Mouse (Mus musculus) right cerebral cortex, adult 2 months (tissue): ENCODE measurements at regions not wholly inside any gene's neighbourhood (a gene's known extent, or its start where the extent isn't known, plus 50 kb on each side); places are given as distances from the start of the nearest gene placed in this dataset.

Experiments
- DNase-seq, 2 experiments: peaks; one replicate each; pipeline ENCODE4 v3.0.0; 2021 to 2022; ENCODE audit warnings: low spot score in 2 of 2

- peak; percentile 69 for DNase-seq
These were observed 169.2 kb upstream of the Cxcl12 start for GRCm38 (mm10) chr6:116998948-116999682.

- DNase-seq, result no peak
These were observed 168.4 kb upstream of the Cxcl12 start for GRCm38 (mm10) chr6:116999940-117000339.

GRCm38 (mm10) chr6:117000951-117001725 lies 167.2 kb upstream of the Cxcl12 start:
- no peak for DNase-seq

GRCm38 (mm10) chr6:117012621-117013020 lies 155.7 kb upstream of the Cxcl12 start:
- DNase-seq, result no peak

DNA sequence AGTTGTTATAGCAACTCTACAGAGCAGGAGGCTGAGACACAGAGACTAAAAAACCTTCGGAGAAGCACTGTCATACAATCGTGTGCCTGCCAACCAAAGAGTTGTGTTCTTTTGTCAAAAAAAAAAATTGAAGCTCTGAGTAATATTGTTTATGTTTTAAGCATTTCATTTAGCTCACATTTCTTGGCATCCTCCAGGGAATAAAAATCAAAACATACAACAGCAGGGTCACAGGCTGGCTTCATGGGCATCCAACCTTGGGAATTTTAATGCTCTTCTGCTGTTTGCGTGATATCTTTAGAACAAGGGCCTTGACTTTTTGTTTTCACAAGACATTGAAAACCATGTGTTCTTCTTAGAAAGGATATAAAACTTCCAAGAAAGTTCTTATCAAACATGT lies 152.9 kb upstream of the Cxcl12 start:
- DNase-seq, result no peak

GRCm38 (mm10) chr6:117021851-117022250 lies 146.5 kb upstream of the Cxcl12 start:
- no peak for DNase-seq

DNA sequence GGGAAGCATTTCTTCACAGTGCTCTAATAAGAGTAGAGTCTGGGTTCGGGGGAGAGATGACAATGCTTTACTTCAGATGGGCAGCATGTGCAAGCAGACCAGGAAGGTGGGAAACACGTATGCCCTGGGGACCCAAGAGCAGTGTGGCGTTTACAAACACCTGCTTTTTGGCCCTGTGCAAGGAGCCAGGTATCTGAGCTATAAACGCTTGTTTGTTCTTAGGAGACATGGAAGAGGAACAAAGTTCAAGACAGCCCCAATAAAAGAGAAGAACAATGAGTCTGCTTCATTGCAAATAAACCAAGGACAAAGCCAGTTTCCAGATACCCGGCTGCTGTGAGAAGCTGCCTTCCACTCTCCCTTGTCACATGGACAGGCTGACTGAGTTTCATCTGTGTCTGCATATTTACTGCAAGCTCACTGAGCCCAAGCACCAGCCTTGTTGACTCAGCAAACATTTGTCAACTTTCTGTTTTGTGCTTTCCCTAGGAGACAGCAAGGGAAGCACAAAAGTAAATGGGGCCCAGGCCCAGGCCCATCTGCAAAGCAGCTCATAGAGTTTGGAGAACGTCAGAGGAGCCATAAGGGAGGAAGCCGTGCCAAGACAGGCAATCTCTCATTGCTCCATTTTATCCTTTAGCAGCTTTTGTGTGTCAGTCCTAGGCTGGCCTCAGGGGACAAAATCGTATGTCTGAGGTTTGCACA lies 136.1 kb upstream of the Cxcl12 start:
- no peak for DNase-seq

- DNase-seq, result no peak
These were observed 124.6 kb upstream of the Cxcl12 start for GRCm38 (mm10) chr6:117043744-117044143.

- DNase-seq, result no peak
These were observed 118.8 kb upstream of the Cxcl12 start for GRCm38 (mm10) chr6:117049459-117050010.

GRCm38 (mm10) chr6:117060688-117061087 lies 107.6 kb upstream of the Cxcl12 start:
- no peak for DNase-seq

DNA sequence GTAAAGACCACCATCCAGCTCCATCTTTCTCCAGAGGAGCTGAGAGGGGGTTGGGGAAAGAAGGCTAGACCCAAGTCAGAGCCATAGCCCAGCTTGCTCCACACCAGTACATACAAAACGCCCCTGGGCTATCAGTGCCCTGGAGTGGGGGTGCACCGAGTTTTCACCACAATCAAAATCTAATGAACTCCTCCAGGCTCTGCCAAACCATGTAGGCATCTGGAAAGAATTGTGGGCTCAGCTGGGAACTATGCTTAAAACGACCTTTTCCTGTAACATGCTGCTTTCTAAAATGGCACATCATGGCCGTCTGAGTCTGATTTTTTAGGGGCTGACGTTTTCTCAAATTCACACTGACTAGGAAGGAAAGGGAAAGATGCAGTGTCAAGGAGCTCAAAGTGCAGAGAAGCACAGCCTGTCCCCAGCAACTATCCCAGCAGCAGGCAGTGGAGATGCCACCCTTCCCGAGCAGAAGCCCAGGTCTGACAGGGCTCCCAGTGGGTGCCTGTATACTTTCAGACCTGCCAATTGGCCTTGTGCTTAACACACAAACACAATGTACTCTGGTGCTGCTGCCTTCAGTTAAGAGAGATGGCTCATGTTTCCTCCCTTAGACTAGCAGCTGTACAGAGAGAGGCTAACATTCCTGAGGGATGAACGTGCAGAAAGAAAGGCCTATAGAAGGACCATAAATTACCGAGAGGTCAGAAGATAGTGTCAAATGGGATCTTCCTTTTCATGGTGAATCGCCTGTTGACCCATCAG lies 100.6 kb upstream of the Cxcl12 start:
- no peak for DNase-seq

- DNase-seq, result peak; percentile 79 to 81
These were observed 97.0 kb upstream of the Cxcl12 start for GRCm38 (mm10) chr6:117071311-117071710.

DNA sequence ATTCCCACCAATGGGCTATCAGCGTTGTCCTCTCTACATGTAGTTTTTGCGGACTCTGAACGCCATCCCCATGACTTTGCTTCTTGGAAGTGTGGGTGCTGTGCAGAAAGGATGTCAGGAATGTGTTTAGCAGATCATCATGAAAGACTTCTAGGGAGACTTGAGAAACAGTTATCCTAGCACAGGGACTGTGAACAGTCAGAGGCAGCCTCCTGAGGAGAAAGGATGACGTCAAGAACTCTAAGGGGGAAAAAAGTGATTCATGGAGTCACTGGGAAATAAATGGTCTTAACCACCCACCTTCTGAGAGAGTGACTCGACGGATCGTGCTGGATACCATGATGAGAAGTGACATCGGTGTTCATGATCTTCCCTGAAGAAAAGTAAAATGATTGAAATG lies 96.5 kb upstream of the Cxcl12 start:
- peak; percentile 21 to 27 for DNase-seq

GRCm38 (mm10) chr6:117079500-117079899 lies 88.8 kb upstream of the Cxcl12 start:
- DNase-seq, result no peak

GRCm38 (mm10) chr6:117080973-117081372 lies 87.4 kb upstream of the Cxcl12 start:
- no peak for DNase-seq

- DNase-seq, result no peak
These were observed 84.1 kb upstream of the Cxcl12 start for GRCm38 (mm10) chr6:117084211-117084610.

GRCm38 (mm10) chr6:117084833-117085500 lies 83.4 kb upstream of the Cxcl12 start:
- DNase-seq, result no peak

DNA sequence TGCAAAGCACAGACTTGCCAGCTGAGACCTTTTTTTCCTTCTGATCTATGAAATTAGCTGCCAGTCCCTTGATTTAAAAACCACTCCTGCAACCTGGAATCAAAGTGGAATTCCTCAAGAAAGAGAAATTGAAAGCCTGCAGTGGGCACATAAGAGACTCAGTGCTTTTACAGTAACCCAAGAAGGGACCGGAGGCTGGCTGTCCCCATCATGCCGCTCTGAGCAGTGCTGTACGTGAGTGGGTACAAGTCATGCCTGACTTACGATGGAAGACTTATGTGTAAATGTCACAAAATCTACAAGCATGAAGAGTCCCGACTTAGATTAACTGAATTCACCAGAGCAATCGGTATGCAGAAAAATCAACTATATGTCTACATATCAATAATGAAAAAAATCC lies 73.6 kb upstream of the Cxcl12 start:
- DNase-seq, result no peak

GRCm38 (mm10) chr6:117099871-117100270 lies 68.5 kb upstream of the Cxcl12 start:
- no peak for DNase-seq

- no peak for DNase-seq
These were observed 65.6 kb upstream of the Cxcl12 start for GRCm38 (mm10) chr6:117102693-117103092.

DNA sequence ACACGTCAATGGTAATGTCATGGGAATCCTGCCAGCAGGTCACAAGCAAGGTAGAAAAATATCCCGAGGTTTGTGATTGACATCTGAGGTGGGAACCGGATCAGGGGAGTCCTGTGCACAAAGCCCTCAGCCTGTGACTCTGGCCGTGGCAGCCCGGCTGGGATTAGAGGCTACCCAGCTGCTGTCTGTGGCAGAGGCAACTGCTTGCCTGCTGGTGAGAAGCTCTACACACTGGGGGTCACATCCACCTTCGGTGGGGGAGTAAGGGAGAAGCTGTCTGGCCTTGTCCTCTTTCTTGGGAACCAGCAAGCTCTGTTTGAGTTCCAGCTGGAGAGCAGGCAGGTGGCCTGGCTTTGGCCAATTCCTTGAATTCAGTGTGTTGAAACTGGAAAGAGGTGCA lies 64.3 kb upstream of the Cxcl12 start:
- DNase-seq, result no peak
